ENCODE assay signal across 7 mouse cellular contexts in the genomic region with DNA sequence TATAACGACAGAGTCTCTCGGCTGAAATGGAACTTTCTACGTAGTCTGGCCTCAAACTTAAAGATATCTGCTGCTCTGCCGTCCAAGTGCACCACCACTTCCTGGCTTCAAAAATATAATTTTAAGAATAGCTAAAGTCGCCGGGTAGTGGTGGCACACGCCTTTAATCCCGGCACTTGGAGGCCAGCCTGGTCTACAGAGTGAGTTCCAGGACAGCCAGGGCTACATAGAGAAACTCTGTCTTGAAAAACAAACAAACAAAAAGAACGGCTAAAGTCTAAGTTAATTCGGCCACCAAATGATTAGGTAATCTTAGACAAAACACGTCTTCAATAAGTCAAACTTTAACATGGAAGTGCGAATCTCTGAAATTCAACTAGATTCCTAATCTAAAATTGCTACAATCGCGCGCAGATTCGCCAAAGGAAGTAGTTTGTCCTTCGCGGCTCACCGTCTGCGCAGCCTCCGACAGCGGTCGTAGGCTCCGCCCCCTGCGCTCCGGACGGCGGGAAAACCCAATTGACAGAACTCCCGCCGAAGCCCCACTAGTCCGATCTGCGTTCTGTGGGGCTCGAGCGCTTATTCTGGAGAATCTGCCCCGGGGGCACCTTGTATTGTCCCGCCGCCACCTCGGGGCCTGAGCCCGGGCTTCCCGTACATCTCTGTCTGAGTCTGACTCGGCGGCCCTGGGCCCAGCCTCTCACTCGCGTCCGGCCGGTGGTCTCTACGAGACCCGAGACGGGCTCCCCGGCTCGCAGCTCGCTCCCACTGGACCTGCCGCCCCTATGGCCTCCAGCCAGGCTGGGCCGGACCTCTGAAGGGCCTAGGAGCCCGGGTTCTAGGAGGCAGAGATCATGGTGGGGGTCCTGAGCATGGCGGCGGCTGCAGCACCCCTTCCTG. TPM values are rescaled to one million over a fixed set of nuclear protein-coding genes. Genes with fewer than 3 reads are reported as not detected.
DNase-seq lines count a peak whose midpoint lies in the region; ATAC-seq lines count a peak whose summit lies in the region.

A gene (plus strand): TSS at position 484 of the 900 bp plus-strand sequence.

- DNase-seq in adrenal gland, postnatal 10 days = peak; percentile 95
- peak; percentile 91 for DNase-seq in embryonic facial prominence, embryonic 10.5 days (ENCODE audit: low spot score)
- peak; percentile 76 for DNase-seq in kidney, adult 11 months
- peak; percentile 92 for DNase-seq in limb, embryonic 10.5 days (ENCODE audit: low spot score)
- DNase-seq in spleen, adult 12 weeks (ENCODE audit: low spot score) = peak; percentile 85

- H3K4me1 ChIP-seq in embryonic facial prominence, embryonic 10.5 days = peaks cover 14% of the 10 kb centered on the region
- peaks cover 10% of the 10 kb centered on the region for H3K4me1 ChIP-seq in limb, embryonic 10.5 days
- peaks cover 13% of the 10 kb centered on the region for H3K4me1 ChIP-seq in midbrain, embryonic 13.5 days (replicated peaks)

- H3K4me3 ChIP-seq in embryonic facial prominence, embryonic 10.5 days = peak within 1 kb of the TSS; percentile 100
- H3K4me3 ChIP-seq in limb, embryonic 10.5 days = peak within 1 kb of the TSS; percentile 97
- peak within 1 kb of the TSS; percentile 99 for H3K4me3 ChIP-seq in midbrain, embryonic 13.5 days (replicated peaks)

- peak within 1 kb of the TSS; percentile 94 for H3K27ac ChIP-seq in embryonic facial prominence, embryonic 10.5 days (replicated peaks)
- peak within 1 kb of the TSS; percentile 94 for H3K27ac ChIP-seq in limb, embryonic 10.5 days
- H3K27ac ChIP-seq in midbrain, embryonic 13.5 days = no peak within 1 kb of the TSS

- H3K9me3 ChIP-seq in embryonic facial prominence, embryonic 10.5 days = no peaks in the 10 kb centered on the region
- H3K9me3 ChIP-seq in limb, embryonic 10.5 days (replicated peaks) = no peaks in the 10 kb centered on the region
- H3K9me3 ChIP-seq in midbrain, embryonic 13.5 days = no peaks in the 10 kb centered on the region

- H3K9ac ChIP-seq in midbrain, embryonic 13.5 days (replicated peaks) = peak within 1 kb of the TSS; percentile 95

- ATAC-seq in granulocyte monocyte progenitor cell, adult 5-6 weeks (replicated peaks; ENCODE audit: poor library complexity, severe bottlenecking) = peak; percentile 72
- ATAC-seq in midbrain, embryonic 13.5 days = peak; percentile 85

- 6% methylated on average over 57 of the region's 57 CpGs for WGBS in embryonic facial prominence, embryonic 10.5 days
- 6% methylated on average over 57 of the region's 57 CpGs for WGBS in limb, embryonic 10.5 days
- WGBS in midbrain, embryonic 13.5 days = 6% methylated on average over 57 of the region's 57 CpGs

- peak within 1 kb of the TSS; percentile 95 for H3K4me2 ChIP-seq in midbrain, embryonic 13.5 days (replicated peaks)

- H3K36me3 ChIP-seq in embryonic facial prominence, embryonic 10.5 days (replicated peaks) = peaks cover 17% of the 10 kb centered on the region
- H3K36me3 ChIP-seq in limb, embryonic 10.5 days = peaks cover 17% of the 10 kb centered on the region
- H3K36me3 ChIP-seq in midbrain, embryonic 13.5 days = no peaks in the 10 kb centered on the region

- H3K27me3 ChIP-seq in embryonic facial prominence, embryonic 10.5 days (replicated peaks; ENCODE audit: low read depth, poor library complexity, severe bottlenecking) = no peaks in the 10 kb centered on the region
- H3K27me3 ChIP-seq in limb, embryonic 10.5 days (ENCODE audit: low read depth, poor library complexity, severe bottlenecking) = no peaks in the 10 kb centered on the region
- no peaks in the 10 kb centered on the region for H3K27me3 ChIP-seq in midbrain, embryonic 13.5 days

RNA-seq across cellular contexts. Expression of the gene that starts here (rescaled TPM):
- total RNA-seq in adrenal gland, postnatal 10 days (2021) = 1 to 10 TPM; 4.2 to 6.3 TPM
- polyA plus RNA-seq in embryonic facial prominence, embryonic 10.5 days (2016; fragmentation: Nextera tagmentation; extraction: Ambion mirVana) = 18.9 and 20.3 TPM in 2 replicates
- 29.5 and 45.3 TPM in 2 replicates for total RNA-seq in granulocyte monocyte progenitor cell, adult 5-6 weeks (2014; fragmentation: Nextera tagmentation)
- 34.5 and 37.3 TPM in 2 replicates for total RNA-seq in granulocyte monocyte progenitor cell, adult 5-6 weeks (2017)
- 17.2 and 19.9 TPM in 2 replicates for polyA plus RNA-seq in limb, embryonic 10.5 days (2016; fragmentation: Nextera tagmentation; extraction: Ambion mirVana)
- polyA plus RNA-seq in midbrain, embryonic 13.5 days (2015; fragmentation: Nextera tagmentation; extraction: Ambion mirVana) = 7.8 and 8.5 TPM in 2 replicates

Comparison
In these comparisons a context has a peak if more than half of its experiments do, and no peak if none do; other contexts are left out.
1. RNA of the gene that starts here (total RNA-seq): 29.5 to 45.3 TPM in granulocyte monocyte progenitor cell, adult 5-6 weeks; 4.2 to 6.3 TPM in adrenal gland, postnatal 10 days; every median in the first group is over 4 times any median in the second.
2. Peak in every context shown above with its lines, with median percentiles within 50 percentile points of each other: DNase-seq and H3K4me3 ChIP-seq.